Mouse (Mus musculus): Measurements from ENCODE around the gene Ripor3.

DNA sequence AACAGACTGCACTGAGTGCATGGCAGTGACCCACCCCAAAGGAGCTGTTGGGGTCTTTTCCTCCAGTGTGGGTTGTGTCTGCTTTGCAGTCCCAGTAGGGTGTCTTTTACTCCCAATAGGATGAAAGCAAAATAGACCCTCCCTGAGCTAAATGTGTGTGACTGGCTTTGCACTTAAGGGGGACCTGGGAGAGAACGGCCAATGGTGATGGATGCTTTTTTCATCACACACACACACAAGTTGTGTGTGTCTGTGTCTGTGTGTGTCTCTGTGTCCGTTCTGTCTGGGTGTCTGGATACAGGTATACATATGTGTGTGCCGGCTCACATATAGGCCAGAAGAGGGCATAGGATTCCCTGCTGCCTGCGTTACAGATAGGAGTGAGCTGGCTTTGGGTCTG, 69.1 kb downstream of the Ripor3 start:
- TF ChIP-seq CTCF (IDR thresholded peaks at IDR 0.05; ENCODE audit: low read depth) (no peak), EP300 (IDR thresholded peaks at IDR 0.05; ENCODE audit: low read depth) (no peak)
